Mouse (Mus musculus): Measurements from ENCODE around the gene Asb8.

GRCm38 (mm10) chr15:98168622-98169004 lies 3.2 kb upstream of the Asb8 start:
- TF ChIP-seq CTCF (IDR thresholded peaks at IDR 0.05; ENCODE audit: low read depth), result no peak
- no peak for TF ChIP-seq EP300 (optimal IDR thresholded peaks at IDR 0.05)

All from stomach, postnatal 0 days (tissue).